Mouse (Mus musculus): Measurements from ENCODE around the gene Tas2r105. TPM values are rescaled to one million over a fixed set of nuclear protein-coding genes. Genes with fewer than 3 reads are reported as not detected.

Tas2r105 gene
- not detected for total RNA-seq (2021)
- long read RNA-seq, experiment 1: 0 reads
- long read RNA-seq, experiment 2: 0 reads

DNA sequence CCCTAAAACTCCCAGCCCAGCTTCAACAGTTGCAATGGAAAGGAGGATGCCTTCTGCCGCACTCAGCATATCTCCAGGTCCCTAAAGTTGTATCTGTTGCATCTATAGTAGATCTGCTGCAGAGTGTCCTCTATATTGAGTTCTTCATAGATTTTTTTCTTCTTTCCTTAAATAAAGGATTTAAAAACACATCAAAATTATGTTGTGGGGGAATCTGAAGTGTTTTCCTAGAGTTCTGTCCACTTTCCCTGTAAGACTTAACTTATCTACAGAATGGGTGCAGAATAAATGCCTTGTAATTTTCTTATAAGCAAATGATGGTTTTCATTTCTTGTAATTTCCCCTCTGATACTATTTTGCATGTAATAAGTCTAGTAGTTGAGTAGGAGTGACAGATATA, at the start of gene Tas2r105:
Tas2r105 (minus strand) TSS at position 101 of the 400 bp plus-strand sequence.
- DNase-seq: no peak

DNA sequence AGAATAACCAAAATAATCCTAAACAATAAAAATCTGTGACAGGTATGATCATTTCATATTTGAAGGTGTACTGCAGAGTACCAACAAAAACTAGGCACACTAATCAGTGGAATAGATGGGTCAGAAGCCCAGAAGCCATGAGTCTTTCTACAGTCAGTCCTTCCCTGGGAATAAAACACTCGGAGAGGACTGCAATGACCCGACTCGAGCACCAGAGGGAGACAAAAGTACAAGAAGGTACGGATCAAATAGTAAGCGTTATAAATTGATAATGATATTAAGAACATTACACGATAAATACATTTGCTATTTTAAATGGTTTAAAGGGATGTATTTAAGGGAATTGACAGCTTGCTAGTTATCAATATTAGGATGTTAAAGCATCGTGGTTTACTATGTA, 25.5 kb upstream of the Tas2r105 start:
- no peak for DNase-seq

- no peak for DNase-seq
These were observed 2.7 kb upstream of the Tas2r105 start, which contains the start of gene Tas2r114 for GRCm38 (mm10) chr6:131689963-131690362. Tas2r114 (minus strand) TSS chr6:131690063.

GRCm38 (mm10) chr6:131685644-131686043, 1.7 kb downstream of the Tas2r105 start, which contains the start of gene Tas2r104:
Tas2r104 (minus strand) TSS chr6:131685744.
- DNase-seq: no peak

DNA sequence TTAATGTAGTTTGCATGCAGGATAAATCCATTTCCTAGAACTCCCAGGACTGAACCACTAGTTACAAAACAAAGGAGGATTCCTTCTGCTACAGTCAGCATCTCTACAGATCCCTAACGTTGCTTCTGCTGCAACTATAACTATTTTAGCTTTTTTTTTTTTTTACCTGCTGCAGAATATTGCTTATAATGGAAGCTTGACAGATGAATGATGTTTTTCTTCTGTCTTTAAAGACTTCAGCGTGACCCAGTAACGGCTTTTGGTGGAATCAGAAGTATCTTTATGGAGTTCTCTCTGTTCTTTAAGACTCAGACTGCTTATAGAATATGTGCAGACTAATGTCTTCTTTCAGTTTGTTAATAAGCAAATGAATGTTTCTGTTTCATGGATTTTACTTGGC, 8.5 kb downstream of the Tas2r105 start, which contains the start of gene Tas2r106:
Tas2r106 (minus strand) TSS at position 101 of the 400 bp plus-strand sequence.
- no peak for DNase-seq

GRCm38 (mm10) chr6:131660049-131660448, 27.2 kb downstream of the Tas2r105 start, which contains the start of gene Tas2r107:
Tas2r107 (minus strand) TSS chr6:131660149.
- no peak for DNase-seq

Other genes starting within 250 kb of the Tas2r105 start
- gene 5430401F13Rik, start 201.1 kb downstream of the Tas2r105 start, total RNA-seq (2021): not detected
- not detected for gene Gm6619, start 201.1 kb downstream of the Tas2r105 start, total RNA-seq (2021)
- not detected for gene Tas2r130, start 56.6 kb downstream of the Tas2r105 start, total RNA-seq (2021)
- not detected for gene Tas2r107, start 27.3 kb downstream of the Tas2r105 start, total RNA-seq (2021)
- gene Tas2r106, start 8.6 kb downstream of the Tas2r105 start, total RNA-seq (2021): not detected
- not detected for gene Tas2r104, start 1.8 kb downstream of the Tas2r105 start, total RNA-seq (2021)
- not detected for gene Tas2r114, start 2.6 kb upstream of the Tas2r105 start, total RNA-seq (2021)